Mouse (Mus musculus) hindbrain, embryonic 13.5 days (tissue): ENCODE results near the gene Lrrc8e. TPM values are rescaled to one million over a fixed set of nuclear protein-coding genes. Genes with fewer than 3 reads are reported as not detected.
"Not testable (repeated sequence)": the region's sequence is repeated elsewhere in the genome, so short reads cannot be mapped to it uniquely, and the experiment has no call there.

ENCODE experiments used
- ATAC-seq: fragments of 200-750 bp; cut with Nextera tagmentation; 2 replicates; pipeline ENCODE4 v1.8.0; 2017; ENCODE audit warnings: moderate TSS enrichment; ENCODE audit not compliant: low FRiP score
- H3K27ac ChIP-seq: fragments of 300-500 bp; sonication (generic); 2 replicates; pipeline ENCODE4 v1.5.1; 2015; ENCODE audit warnings: inconsistent platforms, mild to moderate bottlenecking, moderate library complexity
- H3K27me3 ChIP-seq: fragments of 300-500 bp; sonication (generic); 2 replicates; pipeline ENCODE4 v1.6.1; 2015; ENCODE audit warnings: mild to moderate bottlenecking, inconsistent platforms
- H3K36me3 ChIP-seq: fragments of 300-500 bp; sonication (generic); 2 replicates; pipeline ENCODE4 v1.6.1; 2015; ENCODE audit warnings: mild to moderate bottlenecking, inconsistent platforms
- H3K4me1 ChIP-seq: fragments of 300-500 bp; sonication (generic); replicated peaks from 2 replicates; pipeline ENCODE4 v1.6.1; 2015; ENCODE audit warnings: inconsistent platforms
- H3K4me2 ChIP-seq: fragments of 300-500 bp; sonication (generic); 2 replicates; pipeline ENCODE4 v1.6.1; 2015; ENCODE audit warnings: inconsistent platforms, mild to moderate bottlenecking, moderate library complexity
- H3K4me3 ChIP-seq: fragments of 300-500 bp; sonication (generic); 2 replicates; pipeline ENCODE4 v1.5.1; 2015; ENCODE audit warnings: mild to moderate bottlenecking, inconsistent platforms
- H3K9ac ChIP-seq: fragments of 300-500 bp; sonication (generic); 2 replicates; pipeline ENCODE4 v1.6.1; 2015; ENCODE audit warnings: mild to moderate bottlenecking, inconsistent platforms
- H3K9me3 ChIP-seq: fragments of 300-500 bp; sonication (generic); 2 replicates; pipeline ENCODE4 v1.6.1; 2016; ENCODE audit warnings: inconsistent platforms
- WGBS: fragments of 180-500 bp; shearing (Covaris S2); methylation state at CpG from one replicate; pipeline ENCODE4 v1.1.7; 2015; 5-methylcytosine and 5-hydroxymethylcytosine counted together
- polyA plus RNA-seq: library from polyadenylated mRNA; unstranded; fragments of >200 nt; fragmentation: Nextera tagmentation; extraction: Ambion mirVana; gene quantifications from 2 replicates; pipeline ENCODE4 v1.2.1, GENCODE M21; 2015

Gene Lrrc8e
- polyA plus RNA-seq, 1 experiment from 2014 or later, result not detected

- Histone ChIP-seq H3K27me3 (peaks cover 19% of the 10 kb centered on the region), H3K4me3 (peak overlapping the region; percentile 88), H3K27ac (peak overlapping the region; percentile 96), H3K9me3 (no peaks in the 10 kb centered on the region), H3K4me1 (peaks cover 65% of the 10 kb centered on the region), H3K4me2 (peak overlapping the region; percentile 66), H3K9ac (peak overlapping the region; percentile 92), H3K36me3 (peaks cover 49% of the 10 kb centered on the region)
- no peak; the same call in 1 of the 2 replicates for ATAC-seq
- WGBS, result 48% methylated on average over 8 of the region's 8 CpGs
These were observed 25.6 kb downstream of the Lrrc8e start for GRCm38 (mm10) chr8:4252116-4252760.

DNA sequence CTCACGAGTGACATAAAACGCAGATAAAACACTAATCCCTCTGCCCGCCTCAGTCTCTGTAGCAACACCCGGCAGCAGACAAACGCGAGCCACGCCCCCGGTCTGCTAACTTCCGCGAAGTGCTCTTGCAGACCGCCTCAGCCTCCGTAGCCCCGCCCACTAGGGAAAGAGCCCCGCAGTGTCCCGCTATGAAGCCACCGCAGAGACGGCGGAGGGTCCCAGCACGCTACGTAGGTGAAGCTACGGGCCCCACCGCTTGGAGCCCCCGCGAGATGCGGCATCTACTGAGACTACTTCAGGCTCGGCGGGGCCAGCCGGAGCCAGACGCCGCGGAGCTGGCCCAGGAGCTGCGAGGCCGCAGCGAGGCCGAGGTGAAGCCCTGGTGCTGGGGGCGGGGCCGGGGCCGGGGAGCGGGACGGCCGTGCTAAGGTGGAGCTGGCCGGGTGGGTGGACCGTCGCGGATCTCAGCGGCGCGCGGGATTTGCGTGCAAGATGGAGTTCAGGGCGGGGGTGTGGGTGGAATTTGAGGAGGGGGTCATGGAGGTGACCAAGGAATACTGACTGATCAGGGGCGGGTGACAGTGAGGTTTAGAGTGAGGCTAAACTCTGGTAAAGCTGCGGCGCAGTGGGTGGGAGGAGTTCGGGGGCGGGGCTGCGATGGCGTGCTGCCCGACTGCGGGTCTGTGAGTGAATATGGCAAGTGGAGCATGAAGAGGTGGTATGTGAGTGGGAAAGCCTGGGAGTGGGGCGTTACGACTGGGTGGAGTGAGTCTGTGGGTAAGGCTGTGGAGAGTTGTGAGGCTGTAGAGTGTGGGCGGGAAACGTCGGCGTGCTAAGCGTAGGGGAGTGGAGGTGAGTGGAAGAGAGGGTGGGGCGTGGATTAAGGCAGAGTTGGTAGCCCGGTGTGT is 26.6 kb downstream of the Lrrc8e start, which contains the start of gene Snapc2:
Gene Snapc2 (plus strand): TSS at position 147 of the 908 bp plus-strand sequence.
- peak within 1 kb of the TSS; percentile 88 for H3K4me3 ChIP-seq
- peak within 1 kb of the TSS; percentile 66 for H3K4me2 ChIP-seq
- H3K27ac ChIP-seq, result peak within 1 kb of the TSS; percentile 96
- peaks cover 11% of the 10 kb centered on the region for H3K27me3 ChIP-seq
- H3K36me3 ChIP-seq, result peaks cover 40% of the 10 kb centered on the region
- no peaks in the 10 kb centered on the region for H3K9me3 ChIP-seq
- H3K4me1 ChIP-seq, result peaks cover 74% of the 10 kb centered on the region
- peak within 1 kb of the TSS; percentile 92 for H3K9ac ChIP-seq
- ATAC-seq, result peak; percentile 85
- WGBS, result under 1% methylated on average over 69 of the region's 69 CpGs

GRCm38 (mm10) chr8:4254001-4254400 is 27.4 kb downstream of the Lrrc8e start:
- ATAC-seq, result no peak
- Histone ChIP-seq H3K36me3 (peaks cover 36% of the 10 kb centered on the region), H3K27me3 (peaks cover 6% of the 10 kb centered on the region; the same call in 1 of the 2 replicates), H3K4me3 (peak overlapping the region; percentile 88), H3K27ac (peak overlapping the region; percentile 96), H3K9ac (peak overlapping the region; percentile 92), H3K9me3 (no peaks in the 10 kb centered on the region), H3K4me2 (peak overlapping the region; percentile 66), H3K4me1 (peaks cover 69% of the 10 kb centered on the region)
- 65% methylated on average over 6 of the region's 6 CpGs for WGBS

DNA sequence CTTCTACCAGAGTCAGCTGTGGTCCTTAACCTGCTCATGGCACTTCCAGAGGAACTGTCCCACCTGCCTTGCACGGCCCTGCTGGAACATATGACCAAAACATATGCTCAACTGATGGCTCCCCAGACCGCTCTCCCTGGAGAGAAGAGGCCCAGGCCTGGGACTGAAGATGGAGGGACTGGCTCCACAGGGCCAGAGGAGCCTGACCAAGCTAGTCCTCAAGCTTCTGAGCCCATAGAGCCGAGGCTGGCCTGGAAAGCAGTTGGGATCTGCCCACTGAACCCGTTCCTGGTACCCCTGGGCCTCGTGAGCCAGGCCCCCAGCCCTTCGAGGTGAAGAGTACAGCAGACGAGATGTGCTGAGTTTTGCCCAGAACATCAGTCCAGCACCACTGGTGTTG is 28.8 kb downstream of the Lrrc8e start:
- not testable (repeated sequence) for H3K27me3 ChIP-seq, H3K9ac ChIP-seq, H3K9me3 ChIP-seq, H3K4me3 ChIP-seq, H3K4me2 ChIP-seq, ATAC-seq
- Histone ChIP-seq H3K4me1 (peaks cover 70% of the 10 kb centered on the region), H3K36me3 (peaks cover 35% of the 10 kb centered on the region), H3K27ac (0 out of 2 replicates have a peak overlapping the region, but pooled peaks have one; percentile 4)
- 88% methylated on average over 7 of the region's 7 CpGs for WGBS

DNA sequence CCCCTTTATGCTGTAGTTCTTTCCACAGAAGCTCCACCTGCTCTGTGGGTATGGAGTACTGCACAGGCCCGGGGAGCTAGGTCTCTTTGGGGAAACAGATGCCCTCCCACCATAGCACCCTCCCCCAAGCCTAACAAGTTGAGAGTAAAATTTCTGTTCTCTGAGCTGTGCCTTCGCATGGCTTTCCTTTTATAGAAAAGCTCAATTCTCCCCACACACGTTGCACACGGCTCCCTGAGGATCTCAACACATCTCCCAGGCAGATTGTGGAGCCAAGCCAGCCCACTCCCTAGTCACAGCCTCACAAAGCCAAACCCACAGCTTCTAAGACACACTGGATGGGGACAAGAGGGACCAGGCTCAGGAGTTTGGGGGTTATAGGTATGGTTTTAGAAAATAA is 30.3 kb downstream of the Lrrc8e start:
- Histone ChIP-seq H3K9me3 (no peaks in the 10 kb centered on the region), H3K4me3 (peak overlapping the region; percentile 92), H3K36me3 (peaks cover 49% of the 10 kb centered on the region), H3K9ac (peak overlapping the region; percentile 97), H3K27me3 (no peaks in the 10 kb centered on the region), H3K4me1 (peaks cover 65% of the 10 kb centered on the region), H3K27ac (peak overlapping the region; percentile 97), H3K4me2 (peak overlapping the region; percentile 81)
- no peak for ATAC-seq
- WGBS, result 49% methylated on average over 4 of the region's 4 CpGs

DNA sequence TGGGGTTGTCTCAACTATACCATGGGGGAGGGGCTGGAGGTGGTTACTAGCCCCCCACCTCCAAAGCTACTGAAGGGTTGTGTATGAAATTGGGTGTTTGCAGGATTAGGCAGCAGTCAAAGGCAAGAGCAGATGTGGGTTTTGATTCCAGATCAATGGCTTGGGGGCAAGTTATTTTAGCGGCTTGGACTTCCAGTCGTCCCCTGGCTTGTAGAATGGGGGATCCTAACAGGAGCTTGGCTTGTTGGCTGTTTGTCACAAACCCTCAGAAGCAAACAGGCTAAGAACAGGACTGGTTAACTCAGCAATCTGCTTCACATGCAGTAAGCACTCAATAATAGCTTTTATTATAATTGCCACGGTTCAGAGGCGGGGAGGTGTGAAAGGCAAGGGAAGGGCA is 30.7 kb downstream of the Lrrc8e start:
- Histone ChIP-seq H3K27ac (peak overlapping the region; percentile 97), H3K9me3 (no peaks in the 10 kb centered on the region), H3K4me1 (peaks cover 61% of the 10 kb centered on the region), H3K4me3 (peak overlapping the region; percentile 92), H3K9ac (peak overlapping the region; percentile 97), H3K4me2 (peak overlapping the region; percentile 81), H3K36me3 (peaks cover 53% of the 10 kb centered on the region), H3K27me3 (no peaks in the 10 kb centered on the region)
- no peak for ATAC-seq
- WGBS, result 73% methylated on average over 4 of the region's 4 CpGs

DNA sequence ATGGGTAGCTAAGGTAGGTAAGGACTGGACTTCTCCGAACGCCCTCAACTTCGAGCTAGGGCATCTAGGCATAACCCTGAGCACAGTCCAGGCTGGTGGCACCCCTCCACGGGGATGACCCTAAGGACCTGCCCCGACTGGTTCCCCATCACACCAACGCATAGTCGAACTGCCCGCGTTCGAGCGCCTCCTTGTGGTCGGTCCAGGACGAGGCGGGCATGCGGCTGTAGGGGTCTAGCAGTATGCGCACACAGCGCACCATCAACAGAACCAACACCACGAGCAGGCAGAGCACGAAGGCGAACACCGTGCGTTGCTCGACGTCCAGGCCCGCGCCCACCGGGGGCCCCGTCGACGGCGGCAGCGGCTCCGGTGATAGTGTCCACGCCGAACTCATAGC is 31.6 kb downstream of the Lrrc8e start:
- Histone ChIP-seq H3K9me3 (no peaks in the 10 kb centered on the region), H3K4me3 (peak overlapping the region; percentile 92), H3K36me3 (peaks cover 62% of the 10 kb centered on the region), H3K9ac (peak overlapping the region; percentile 97), H3K4me1 (peaks cover 57% of the 10 kb centered on the region), H3K4me2 (peak overlapping the region; percentile 81), H3K27ac (peak overlapping the region; percentile 97), H3K27me3 (no peaks in the 10 kb centered on the region)
- 1% methylated on average over 35 of the region's 35 CpGs for WGBS
- ATAC-seq, result peak; percentile 58

DNA sequence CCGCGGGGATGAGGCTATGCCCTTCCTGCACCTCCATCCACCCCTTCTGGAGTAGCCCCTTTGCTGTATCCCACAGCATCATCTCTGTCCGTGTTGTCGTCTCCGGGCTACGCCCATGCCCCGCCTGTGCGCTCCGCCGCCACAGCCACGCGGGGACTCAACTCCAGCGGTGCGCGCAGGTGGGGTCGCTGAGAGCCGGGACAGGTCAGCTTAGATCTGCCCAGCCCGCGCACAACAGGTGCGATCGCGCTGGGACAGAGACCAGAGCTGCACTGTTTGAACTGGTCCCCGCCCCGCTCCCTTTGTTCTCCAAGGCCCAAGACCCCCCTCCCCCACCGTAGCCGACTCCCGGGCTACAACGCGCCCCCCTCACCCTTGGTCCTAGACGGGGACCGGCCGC is 32.1 kb downstream of the Lrrc8e start:
- Histone ChIP-seq H3K4me1 (peaks cover 54% of the 10 kb centered on the region), H3K36me3 (peaks cover 66% of the 10 kb centered on the region), H3K27ac (peak overlapping the region; percentile 97), H3K4me2 (peak overlapping the region; percentile 81), H3K27me3 (no peaks in the 10 kb centered on the region), H3K9ac (peak overlapping the region; percentile 97), H3K4me3 (peak overlapping the region; percentile 92), H3K9me3 (no peaks in the 10 kb centered on the region)
- ATAC-seq, result peak; percentile 81
- under 1% methylated on average over 27 of the region's 32 CpGs for WGBS

- peaks cover 48% of the 10 kb centered on the region for H3K4me1 ChIP-seq
- H3K36me3 ChIP-seq, result peaks cover 72% of the 10 kb centered on the region
- no peaks in the 10 kb centered on the region for H3K9me3 ChIP-seq
- peak within 1 kb of the TSS; percentile 81 for H3K4me2 ChIP-seq
- H3K27ac ChIP-seq, result peak within 1 kb of the TSS; percentile 97
- peak within 1 kb of the TSS; percentile 92 for H3K4me3 ChIP-seq
- peak within 1 kb of the TSS; percentile 97 for H3K9ac ChIP-seq
- WGBS, result 5% methylated on average over 25 of the region's 33 CpGs
- ATAC-seq, result peak; percentile 89
- H3K27me3 ChIP-seq, result no peaks in the 10 kb centered on the region
These were observed 32.6 kb downstream of the Lrrc8e start, which contains the start of gene Ctxn1 for GRCm38 (mm10) chr8:4259125-4259804. Ctxn1 (minus strand) TSS chr8:4259274.

- ATAC-seq, result no peak
- no peaks in the 10 kb centered on the region for H3K9me3 ChIP-seq
- no peaks in the 10 kb centered on the region for H3K27me3 ChIP-seq
- peak overlapping the region; percentile 81 for H3K4me2 ChIP-seq
- 84% methylated on average over 4 of the region's 4 CpGs for WGBS
- peaks cover 42% of the 10 kb centered on the region for H3K4me1 ChIP-seq
- H3K27ac ChIP-seq, result peak overlapping the region; percentile 97
- peaks cover 73% of the 10 kb centered on the region for H3K36me3 ChIP-seq
- H3K9ac ChIP-seq, result peak overlapping the region; percentile 97
- H3K4me3 ChIP-seq, result peak overlapping the region; percentile 92
These were observed 33.2 kb downstream of the Lrrc8e start for GRCm38 (mm10) chr8:4259805-4260170.

GRCm38 (mm10) chr8:4263105-4263791 is 36.6 kb downstream of the Lrrc8e start:
- no peak overlapping the region for H3K4me3 ChIP-seq
- peaks cover 84% of the 10 kb centered on the region for H3K36me3 ChIP-seq
- no peak overlapping the region for H3K27ac ChIP-seq
- WGBS, result 92% methylated on average over 8 of the region's 8 CpGs
- H3K27me3 ChIP-seq, result no peaks in the 10 kb centered on the region
- ATAC-seq, result no peak
- no peak overlapping the region for H3K9ac ChIP-seq
- no peaks in the 10 kb centered on the region for H3K9me3 ChIP-seq
- H3K4me1 ChIP-seq, result peaks cover 11% of the 10 kb centered on the region
- no peak overlapping the region for H3K4me2 ChIP-seq
